Mouse (Mus musculus): ENCODE results near the gene Nppb.
A peak's percentile ranks its signal among the peaks of the same experiment; 100 is the strongest.

Nppb gene

GRCm38 (mm10) chr4:147977726-147978125 is 7.9 kb upstream of the Nppb start:
- DNase-seq (ENCODE audit: low spot score) = no peak

GRCm38 (mm10) chr4:147978391-147978790 is 7.2 kb upstream of the Nppb start:
- no peak for DNase-seq (ENCODE audit: low spot score)

DNA sequence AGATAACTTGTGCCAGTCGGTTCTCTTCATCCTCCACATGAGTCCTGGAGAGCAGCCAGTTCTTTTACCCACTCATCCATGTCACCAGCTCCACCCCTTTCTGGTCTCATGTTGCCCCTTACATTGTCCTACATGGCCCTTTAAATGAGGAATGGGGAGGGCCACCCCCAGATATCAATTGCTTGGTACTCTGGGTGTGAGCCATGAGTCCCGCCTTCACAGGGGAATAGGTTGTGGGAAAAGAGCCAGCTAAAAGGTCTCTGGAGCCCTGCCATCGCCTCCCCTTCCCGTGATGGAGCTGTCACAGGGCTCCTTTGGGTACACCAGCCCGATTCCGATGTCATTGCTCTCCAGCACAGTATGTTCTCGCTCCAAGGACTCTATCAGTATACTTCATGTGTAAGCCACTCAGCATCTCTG is 6.1 kb upstream of the Nppb start:
- no peak for DNase-seq (ENCODE audit: low spot score)

- no peak for DNase-seq (ENCODE audit: low spot score)
These were observed 8.0 kb downstream of the Nppb start for GRCm38 (mm10) chr4:147993571-147994095.

DNA sequence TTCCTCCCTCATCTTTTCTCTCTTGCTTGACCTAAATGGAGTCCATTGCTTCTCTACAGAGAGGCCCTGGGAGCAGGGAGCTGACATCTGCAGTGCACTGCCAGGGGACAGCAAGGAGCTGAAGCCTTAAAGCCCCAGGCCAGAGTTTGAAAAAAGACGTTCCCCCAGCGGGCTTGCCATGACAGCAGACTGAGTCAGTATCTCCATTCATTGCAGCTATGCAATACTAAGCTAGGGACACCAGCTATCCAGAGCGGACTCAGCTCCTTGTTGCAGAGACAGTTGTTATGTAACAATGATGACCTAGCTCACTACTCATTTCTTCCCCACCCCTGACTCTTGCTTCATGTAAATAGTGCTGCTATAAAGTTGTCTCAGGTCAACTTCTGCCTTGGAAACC is 9.7 kb downstream of the Nppb start:
- DNase-seq (ENCODE audit: low spot score) = no peak

GRCm38 (mm10) chr4:148000202-148000772 is 14.7 kb downstream of the Nppb start, which contains the start of gene Nppa:
Gene Nppa (plus strand): TSS chr4:148000722.
- DNase-seq (ENCODE audit: low spot score) = no peak

DNA sequence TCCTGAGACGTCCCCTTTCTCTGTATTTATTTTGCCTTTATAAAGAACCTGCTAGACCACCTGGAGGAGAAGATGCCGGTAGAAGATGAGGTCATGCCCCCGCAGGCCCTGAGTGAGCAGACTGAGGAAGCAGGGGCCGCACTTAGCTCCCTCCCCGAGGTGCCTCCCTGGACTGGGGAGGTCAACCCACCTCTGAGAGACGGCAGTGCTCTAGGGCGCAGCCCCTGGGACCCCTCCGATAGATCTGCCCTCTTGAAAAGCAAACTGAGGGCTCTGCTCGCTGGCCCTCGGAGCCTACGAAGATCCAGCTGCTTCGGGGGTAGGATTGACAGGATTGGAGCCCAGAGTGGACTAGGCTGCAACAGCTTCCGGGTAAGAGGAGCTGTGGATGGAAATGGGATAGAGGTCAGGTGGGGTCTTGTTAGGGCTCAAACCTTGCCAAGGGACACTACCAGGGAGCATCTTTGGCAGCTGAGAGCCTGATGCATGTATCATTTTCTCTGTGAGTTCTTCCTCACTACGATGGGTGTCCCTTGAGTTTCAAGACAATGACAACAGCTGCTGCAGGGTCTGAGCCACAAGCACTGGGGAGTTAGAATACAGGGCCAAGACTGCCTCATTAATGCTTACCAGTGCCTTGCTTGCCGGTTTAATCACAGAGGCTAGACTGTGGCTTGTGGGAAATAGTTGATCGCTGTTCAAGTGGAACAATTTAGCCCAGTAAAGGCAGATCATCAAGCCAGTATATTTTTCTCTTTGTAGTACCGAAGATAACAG is 15.6 kb downstream of the Nppb start:
- DNase-seq (ENCODE audit: low spot score) = no peak

DNA sequence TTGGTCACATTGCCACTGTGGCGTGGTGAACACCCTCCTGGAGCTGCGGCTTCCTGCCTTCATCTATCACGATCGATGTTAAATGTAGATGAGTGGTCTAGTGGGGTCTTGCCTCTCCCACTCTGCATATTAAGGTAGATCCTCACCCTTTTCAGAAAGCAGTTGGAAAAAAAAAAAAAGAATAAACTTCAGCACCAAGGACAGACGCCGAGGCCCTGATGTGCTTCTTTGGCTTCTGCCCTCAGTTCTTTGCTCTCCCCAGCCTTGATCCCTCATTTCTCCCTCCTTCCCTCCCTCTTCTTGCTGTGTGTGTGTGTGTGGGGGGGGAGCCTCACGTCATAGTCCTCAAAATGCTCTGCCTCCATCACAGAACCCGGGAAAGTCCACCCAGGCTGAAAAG is 16.3 kb downstream of the Nppb start:
- DNase-seq (ENCODE audit: low spot score) = no peak

DNA sequence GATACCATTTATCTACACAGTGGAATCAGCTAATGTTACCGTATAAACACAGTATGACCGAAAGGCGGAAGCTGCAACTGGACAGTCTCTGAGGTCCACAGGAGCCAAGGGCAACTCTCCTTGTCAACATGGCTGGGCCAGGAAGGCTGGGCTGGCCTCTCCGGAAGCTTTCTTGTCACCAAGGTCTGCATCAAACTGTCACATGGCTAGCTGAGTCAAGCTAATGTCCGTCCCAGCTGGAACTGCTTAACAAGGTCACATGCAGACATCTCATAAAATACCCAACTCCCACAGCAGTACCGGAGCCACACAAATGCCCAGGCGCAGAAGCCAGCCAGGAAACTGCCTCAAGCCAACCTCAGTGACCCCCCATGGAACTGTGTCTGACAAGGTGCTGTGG is 18.8 kb downstream of the Nppb start:
- no peak for DNase-seq (ENCODE audit: low spot score)

GRCm38 (mm10) chr4:148008412-148008811 is 22.8 kb downstream of the Nppb start:
- DNase-seq (ENCODE audit: low spot score) = peak; percentile 38

GRCm38 (mm10) chr4:148009641-148010040 is 24.1 kb downstream of the Nppb start:
- no peak for DNase-seq (ENCODE audit: low spot score)

- DNase-seq (ENCODE audit: low spot score) = no peak
These were observed 25.7 kb downstream of the Nppb start for GRCm38 (mm10) chr4:148011332-148011731.

DNA sequence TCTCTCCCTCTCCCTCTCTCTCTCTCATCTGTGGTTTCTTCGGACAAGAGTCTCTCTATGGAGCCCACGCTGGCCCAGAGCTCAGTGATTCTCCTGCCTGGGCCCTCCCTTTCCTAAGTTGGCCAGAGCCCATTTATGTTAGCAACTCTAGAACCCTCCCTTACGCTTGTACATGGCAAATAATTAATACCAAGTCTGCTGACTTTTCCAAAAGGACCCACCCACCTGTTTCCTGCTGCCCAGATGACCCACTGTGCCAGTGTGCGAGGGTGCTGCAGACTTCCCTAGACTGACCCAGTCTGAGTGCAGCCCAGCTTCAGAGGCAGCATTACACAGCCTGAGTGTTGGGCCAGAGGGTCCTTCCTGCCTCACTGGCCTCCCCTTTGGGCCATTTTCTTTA is 26.6 kb downstream of the Nppb start:
- DNase-seq (ENCODE audit: low spot score) = no peak

DNA sequence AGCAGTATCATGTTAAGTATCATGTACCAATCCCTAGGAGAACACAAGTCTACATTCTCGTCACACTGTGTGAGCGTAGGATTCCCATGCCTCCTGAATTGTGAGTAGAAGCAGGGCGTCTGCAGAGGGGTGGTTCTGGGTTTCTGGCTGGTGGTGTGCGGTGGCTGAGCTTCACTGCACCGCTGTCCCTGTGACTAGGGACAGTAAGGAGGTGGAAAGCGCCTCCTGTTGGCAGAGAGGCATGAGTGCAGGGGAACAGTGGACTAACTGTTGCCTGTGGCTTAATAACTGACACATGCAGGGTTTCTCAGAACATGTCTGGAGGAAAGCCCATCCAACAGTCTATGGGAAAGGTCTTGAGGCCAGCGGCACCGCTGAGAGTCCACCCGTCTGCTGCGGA is 29.8 kb downstream of the Nppb start:
- no peak for DNase-seq (ENCODE audit: low spot score)

GRCm38 (mm10) chr4:148016981-148017380 is 31.4 kb downstream of the Nppb start:
- DNase-seq (ENCODE audit: low spot score) = no peak

- DNase-seq (ENCODE audit: low spot score) = no peak
These were observed 32.8 kb downstream of the Nppb start for GRCm38 (mm10) chr4:148018410-148018809.

DNA sequence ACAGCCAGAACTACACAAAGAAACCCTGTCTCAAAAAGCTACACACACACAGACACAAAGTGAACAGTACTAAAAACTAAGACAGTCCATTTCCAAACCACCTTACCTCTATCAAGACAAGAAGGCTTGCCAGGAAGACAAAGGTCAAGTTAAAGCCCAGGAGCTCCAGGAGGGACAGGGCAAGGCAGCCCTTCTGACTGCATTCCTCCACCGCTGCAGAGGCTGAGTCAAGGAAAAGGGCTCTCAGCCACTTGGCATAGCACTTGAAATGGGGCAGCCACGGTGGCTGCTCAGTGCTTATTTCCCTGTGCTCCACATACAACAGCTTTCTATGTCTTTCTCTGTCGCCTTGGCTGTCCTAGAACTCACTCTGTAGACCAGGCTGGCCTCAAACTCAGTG is 38.4 kb downstream of the Nppb start:
- no peak for DNase-seq (ENCODE audit: low spot score)

DNA sequence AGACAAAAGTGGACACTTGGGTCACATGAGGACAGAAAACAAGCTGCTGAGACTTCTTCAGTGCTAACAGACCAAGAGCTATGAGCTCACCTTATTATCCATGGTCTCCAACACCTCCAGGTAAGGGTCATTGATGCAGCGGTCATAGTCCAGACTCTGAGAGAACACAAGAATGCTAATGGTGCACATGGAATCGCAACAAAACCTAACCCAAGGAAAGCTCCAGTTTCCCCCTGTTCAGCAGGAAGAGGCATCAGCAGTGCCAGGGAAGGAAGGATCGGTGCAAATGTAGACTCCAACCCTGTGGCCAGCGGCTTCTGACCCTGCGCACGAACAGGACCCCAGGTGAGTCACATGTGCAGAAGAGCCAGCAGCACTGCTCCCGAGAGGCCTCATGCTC is 43.7 kb downstream of the Nppb start:
- DNase-seq (ENCODE audit: low spot score) = no peak

- no peak for DNase-seq (ENCODE audit: low spot score)
These were observed 44.9 kb downstream of the Nppb start for GRCm38 (mm10) chr4:148030506-148030905.

DNA sequence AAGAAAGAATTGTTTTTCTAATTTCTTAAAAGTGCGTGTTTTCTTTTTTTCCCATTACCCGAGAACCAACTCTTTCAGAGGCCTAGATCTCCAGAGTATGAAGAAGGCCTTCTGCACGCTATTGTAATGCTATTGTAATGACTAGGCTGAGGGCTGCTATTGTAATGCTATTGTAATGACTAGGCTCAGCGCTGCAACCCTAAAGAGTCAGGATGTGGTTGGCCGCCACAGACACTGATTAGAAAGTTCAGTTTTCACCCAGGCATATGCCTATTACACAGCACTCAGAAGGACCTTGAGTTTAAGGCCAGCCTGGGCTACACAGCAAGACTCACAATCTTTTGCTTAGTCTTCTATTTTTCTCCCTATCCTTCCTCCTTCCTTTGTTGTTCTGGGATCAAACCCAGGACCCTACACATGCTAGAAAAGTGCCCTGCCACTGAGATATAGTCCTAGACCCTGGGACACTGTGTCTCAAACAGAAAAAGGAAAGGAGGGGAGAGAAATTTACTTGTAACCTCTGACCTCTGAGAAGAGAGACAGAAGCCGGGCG is 48.3 kb downstream of the Nppb start:
- DNase-seq (ENCODE audit: low spot score) = no peak

GRCm38 (mm10) chr4:148035440-148035839 is 49.9 kb downstream of the Nppb start:
- DNase-seq (ENCODE audit: low spot score) = no peak
